In genomic region chr1:163338525-163339218, GRCm38 (mm10) we compare ENCODE assay signal across 11 mouse cellular contexts. TPM values are rescaled to one million over a fixed set of nuclear protein-coding genes. Genes with fewer than 3 reads are reported as not detected.
DNase-seq lines count a peak whose midpoint lies in the region; ATAC-seq and TF ChIP-seq lines count a peak whose summit lies in the region.
"Had no signal": no experiment of that assay in that cellular context is flagged by ENCODE, and none has a peak within 500 bp of the region (broad histone marks: within the 10 kb centered on the region; RNA-seq: fewer than 3 reads in every experiment).

No protein-coding gene starts in this region.

- peaks cover 25% of the 10 kb centered on the region for H3K4me1 ChIP-seq in forebrain, embryonic 15.5 days
- H3K4me1 ChIP-seq in liver, postnatal 0 days (ENCODE audit: insufficient read depth) = peaks cover 6% of the 10 kb centered on the region; the same call in 1 of the 2 replicates
- H3K4me1 ChIP-seq: lung, embryonic 15.5 days had no signal

- H3K4me3 ChIP-seq in left cerebral cortex, adult 2 months = no peak overlapping the region
- no peak overlapping the region for H3K4me3 ChIP-seq in forebrain, embryonic 15.5 days
- no peak overlapping the region for H3K4me3 ChIP-seq in liver, postnatal 0 days (ENCODE audit: low read depth, low read length)
- H3K4me3 ChIP-seq: embryonic facial prominence, embryonic 12.5 days; lung, embryonic 15.5 days had no signal

- no peaks in the 10 kb centered on the region for H3K27me3 ChIP-seq in forebrain, embryonic 15.5 days
- H3K27me3 ChIP-seq in liver, postnatal 0 days (ENCODE audit: insufficient read depth, low read length) = no peaks in the 10 kb centered on the region
- H3K27me3 ChIP-seq: embryonic facial prominence, embryonic 12.5 days; lung, embryonic 15.5 days; Patski had no signal

- peak; percentile 59 for ATAC-seq in forebrain, embryonic 15.5 days (replicated peaks)
- peak; percentile 98 for ATAC-seq in liver, postnatal 0 days
- ATAC-seq: Patski had no signal

- peak; percentile 10 for DNase-seq in adrenal gland, postnatal 10 days
- no peak for DNase-seq in adrenal gland, postnatal 14 days
- peak; percentile 36 for DNase-seq in left cerebral cortex, postnatal 4 days
- no peak for DNase-seq in left cerebral cortex, adult 2 months (ENCODE audit: extremely low spot score in 1 of 2, low spot score in 2 of 2)
- peak; percentile 77 for DNase-seq in liver, postnatal 0 days
- DNase-seq in kidney, adult 8-10 months = no peak
- DNase-seq in urinary bladder, postnatal 14 days (ENCODE audit: low spot score) = no peak

- no peak for TF ChIP-seq CTCF in left cerebral cortex, adult 2 months (IDR thresholded peaks at IDR 0.05)
- no peak for TF ChIP-seq CTCF in liver, postnatal 0 days (IDR thresholded peaks at IDR 0.05; ENCODE audit: low read depth)

- no peak overlapping the region for H3K9ac ChIP-seq in forebrain, embryonic 15.5 days (replicated peaks)
- no peak overlapping the region for H3K9ac ChIP-seq in liver, postnatal 0 days (replicated peaks)
- H3K9ac ChIP-seq: embryonic facial prominence, embryonic 12.5 days; lung, embryonic 15.5 days had no signal

- WGBS in forebrain, embryonic 15.5 days = 39% methylated on average over 7 of the region's 7 CpGs
- WGBS in liver, postnatal 0 days (ENCODE audit: insufficient replicate concordance) = 68% methylated on average over 7 of the region's 7 CpGs

- no peak for TF ChIP-seq EP300 in liver, postnatal 0 days (IDR thresholded peaks at IDR 0.05; ENCODE audit: low read depth)

- H3K36me3 ChIP-seq in forebrain, embryonic 15.5 days = no peaks in the 10 kb centered on the region
- no peaks in the 10 kb centered on the region for H3K36me3 ChIP-seq in liver, postnatal 0 days (replicated peaks; ENCODE audit: insufficient read depth, low read length)
- H3K36me3 ChIP-seq: embryonic facial prominence, embryonic 12.5 days; lung, embryonic 15.5 days had no signal

- intact Hi-C loops in left cerebral cortex, postnatal 4 days (cut with DNase I) = no loop called here
- intact Hi-C loops in left cerebral cortex, adult 2 months (cut with DNase I) = no loop called here

- no peak overlapping the region for H3K4me2 ChIP-seq in forebrain, embryonic 15.5 days (replicated peaks)
- no peak overlapping the region; the same call in 1 of the 2 replicates for H3K4me2 ChIP-seq in liver, postnatal 0 days (ENCODE audit: low read depth, low read length)
- H3K4me2 ChIP-seq: embryonic facial prominence, embryonic 12.5 days; lung, embryonic 15.5 days had no signal

- H3K27ac ChIP-seq in left cerebral cortex, adult 2 months = no peak overlapping the region
- H3K27ac ChIP-seq in forebrain, embryonic 15.5 days (replicated peaks) = peak overlapping the region; percentile 38
- H3K27ac ChIP-seq in liver, postnatal 0 days (ENCODE audit: low read depth) = peak overlapping the region; percentile 48; the same call in 1 of the 2 replicates
- H3K27ac ChIP-seq: embryonic facial prominence, embryonic 12.5 days; lung, embryonic 15.5 days had no signal

- H3K9me3 ChIP-seq in forebrain, embryonic 15.5 days = no peaks in the 10 kb centered on the region
- H3K9me3 ChIP-seq in liver, postnatal 0 days (ENCODE audit: low read length) = no peaks in the 10 kb centered on the region; the same call in 1 of the 2 replicates
- H3K9me3 ChIP-seq: embryonic facial prominence, embryonic 12.5 days; lung, embryonic 15.5 days had no signal

RNA-seq across cellular contexts. Expression of gene Prrx1, which starts 25.2 kb away (rescaled TPM):
- 10 to 100 TPM; 14.2 to 22.1 TPM for total RNA-seq in adrenal gland, postnatal 10 days (2021)
- total RNA-seq in adrenal gland, postnatal 14 days (2021) = 9.8 and 11.2 TPM in 2 replicates
- 1 to 10 TPM; 7.0 to 7.6 TPM for total RNA-seq in left cerebral cortex, postnatal 4 days (2021)
- total RNA-seq in left cerebral cortex, adult 2 months (2021) = 1 to 10 TPM; 4.4 to 6.1 TPM
- polyA plus RNA-seq in forebrain, embryonic 15.5 days (2015; fragmentation: Nextera tagmentation; extraction: Ambion mirVana) = 3.7 and 4.0 TPM in 2 replicates
- polyA plus RNA-seq in liver, postnatal 0 days (2015; fragmentation: Nextera tagmentation; extraction: Ambion mirVana) = 0.13 and 0.37 TPM in 2 replicates

Comparison
In these comparisons a context has a peak if more than half of its experiments do, and no peak if none do; other contexts are left out.
1. DNase-seq: peak in adrenal gland, postnatal 10 days (single experiment), left cerebral cortex, postnatal 4 days (single experiment) and liver, postnatal 0 days (single experiment); none in adrenal gland, postnatal 14 days (single experiment), left cerebral cortex, adult 2 months (0 of 2), kidney, adult 8-10 months (0 of 2) and urinary bladder, postnatal 14 days (single experiment).